Mouse (Mus musculus) lung, postnatal 0 days (tissue): Measurements from ENCODE around the gene Cracr2a.

Source experiments
- CTCF ChIP-seq: IDR thresholded peaks from 2 replicates; pipeline ENCODE4 v1.5.1; 2016; ENCODE audit warnings: antibody characterized with exemption, mild to moderate bottlenecking
- EP300 ChIP-seq: IDR thresholded peaks from 2 replicates; pipeline ENCODE4 v1.6.1; 2016; ENCODE audit warnings: antibody characterized with exemption, mild to moderate bottlenecking, control low read depth

- TF ChIP-seq EP300 (no peak), CTCF (no peak)
Measured at GRCm38 (mm10) chr6:127578316-127578715, 17.2 kb downstream of the Cracr2a start.
